Mouse (Mus musculus) limb, embryonic 14.5 days (tissue): ENCODE measurements around the gene Pfpl. TPM values are rescaled to one million over a fixed set of nuclear protein-coding genes. Genes with fewer than 3 reads are reported as not detected.

Source experiments
- ATAC-seq: fragments of 200-750 bp; cut with Nextera tagmentation; 2 replicates; pipeline ENCODE4 v1.8.0; 2017; ENCODE audit warnings: low read depth, moderate number of reproducible peaks, moderate TSS enrichment; ENCODE audit not compliant: low FRiP score
- DNase-seq: peaks from one replicate; pipeline ENCODE4 v3.0.0-alpha.2; 2015; ENCODE audit warnings: low spot score
- H3K27ac ChIP-seq: fragments of 300-500 bp; sonication (generic); replicated peaks from 2 replicates; pipeline ENCODE4 v1.5.1; 2014; ENCODE audit warnings: low read depth, mild to moderate bottlenecking, low read length, moderate library complexity, mixed read lengths
- H3K27me3 ChIP-seq: fragments of 300-500 bp; sonication (generic); 2 replicates; pipeline ENCODE4 v1.6.1; 2014; ENCODE audit warnings: low read length, mixed read lengths; ENCODE audit not compliant: control insufficient read depth, insufficient read depth
- H3K36me3 ChIP-seq: fragments of 300-500 bp; sonication (generic); 2 replicates; pipeline ENCODE4 v1.6.1; 2014; ENCODE audit warnings: mild to moderate bottlenecking, low read length, moderate library complexity, mixed read lengths; ENCODE audit not compliant: control insufficient read depth, insufficient read depth
- H3K4me1 ChIP-seq: fragments of 300-500 bp; sonication (generic); 2 replicates; pipeline ENCODE4 v1.6.1; 2014; ENCODE audit warnings: antibody characterized with exemption, low read length, mixed read lengths; ENCODE audit not compliant: control insufficient read depth, insufficient read depth
- H3K4me2 ChIP-seq: fragments of 300-500 bp; sonication (generic); replicated peaks from 2 replicates; pipeline ENCODE4 v1.6.1; 2014; ENCODE audit warnings: low read depth, mild to moderate bottlenecking, low read length, moderate library complexity; ENCODE audit not compliant: severe bottlenecking
- H3K4me3 ChIP-seq: fragments of 300-500 bp; sonication (generic); replicated peaks from 2 replicates; pipeline ENCODE4 v1.5.1; 2014; ENCODE audit warnings: low read length
- H3K9ac ChIP-seq: fragments of 300-500 bp; sonication (generic); 2 replicates; pipeline ENCODE4 v1.6.1; 2014; ENCODE audit warnings: mild to moderate bottlenecking, low read depth, low read length, moderate library complexity; ENCODE audit not compliant: severe bottlenecking
- H3K9me3 ChIP-seq: fragments of 300-500 bp; sonication (generic); 2 replicates; pipeline ENCODE4 v1.6.1; 2016; ENCODE audit warnings: low read length; ENCODE audit not compliant: control insufficient read depth
- POLR2A ChIP-seq: fragments of 200-500 bp; IDR thresholded peaks from 2 replicates; pipeline ENCODE4 v1.8.0; 2012; ENCODE audit warnings: inconsistent platforms, mild to moderate bottlenecking, moderate library complexity, borderline replicate concordance; ENCODE audit not compliant: insufficient read depth, insufficient read length; ENCODE audit errors: extremely low read depth
- WGBS: fragments of 180-500 bp; shearing (Covaris S2); extraction: QIAGEN DNeasy Blood & Tissue Kit; methylation state at CpG from one replicate; pipeline ENCODE4 v1.1.7; 2014; 5-methylcytosine and 5-hydroxymethylcytosine counted together
- polyA plus RNA-seq, 2 experiments: library from polyadenylated mRNA; depleted of rRNA in 1 of 2; stranded (reverse) in 1 of 2; unstranded in 1 of 2; fragments of >200 nt; fragmentation: Nextera tagmentation in 1 of 2; extraction: Ambion mirVana in 1 of 2; gene quantifications; 2 replicates each; pipeline versions ENCODE4 v1.2.1 to v1.2.3; 2012 to 2014

The Pfpl gene
- polyA plus RNA-seq, 2 experiments = not detected

DNA sequence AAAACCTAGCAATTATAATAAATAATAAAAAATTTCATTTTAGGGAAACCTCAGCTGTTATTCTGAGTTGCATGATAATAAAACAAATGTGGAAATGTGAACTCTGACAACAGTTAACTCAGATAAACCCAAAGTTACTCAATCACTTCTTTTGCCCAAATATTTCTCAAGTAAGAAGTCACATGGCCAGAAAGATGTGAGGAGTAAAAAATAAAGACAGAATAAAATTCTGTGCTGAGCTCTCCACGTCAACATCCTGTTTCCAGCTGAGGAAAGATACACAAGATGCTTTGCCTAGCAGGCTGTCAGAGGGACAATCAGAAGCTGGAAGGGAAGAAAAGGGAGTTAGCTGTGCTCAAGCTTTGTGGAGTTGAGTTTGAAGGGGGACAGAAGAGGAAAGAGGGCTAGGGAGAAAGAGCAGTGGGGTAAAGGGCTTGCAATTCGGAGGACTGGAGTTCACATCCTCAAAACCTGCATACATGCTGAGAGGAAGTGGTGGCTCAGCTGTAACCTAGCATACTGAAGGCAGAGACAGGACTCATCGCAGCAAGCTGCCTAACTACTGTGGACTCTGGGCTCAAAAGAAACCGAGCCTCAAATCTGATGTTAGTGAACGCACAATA, 12.5 kb downstream of the Pfpl start:
- ATAC-seq = no peak
- no peak for TF ChIP-seq POLR2A
- 69% methylated on average over 5 of the region's 5 CpGs for WGBS

DNA sequence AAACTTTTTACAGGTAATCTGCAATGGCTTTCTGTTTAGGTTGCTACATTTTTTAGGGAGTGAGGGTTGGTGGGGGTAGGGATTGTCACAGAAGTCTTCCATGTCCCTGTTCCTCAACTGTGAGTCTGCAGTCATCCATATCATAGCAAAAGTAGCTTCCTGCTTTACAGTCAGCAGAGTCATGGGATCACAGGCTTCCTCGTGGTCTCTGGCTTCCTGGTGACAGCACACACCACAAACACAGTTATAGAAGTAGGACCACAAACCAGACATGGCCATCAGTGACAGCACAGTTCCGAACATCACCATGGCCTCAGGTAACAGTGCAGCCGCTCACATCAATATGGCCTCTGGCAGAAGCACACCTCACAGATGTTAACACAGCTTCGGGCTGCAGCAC, 14.9 kb downstream of the Pfpl start:
- H3K9me3 ChIP-seq = no peaks in the 10 kb centered on the region
- no peak overlapping the region for H3K4me3 ChIP-seq
- 73% methylated on average over 4 of the region's 4 CpGs for WGBS
- no peak for TF ChIP-seq POLR2A
- DNase-seq = no peak
- H3K4me2 ChIP-seq = no peak overlapping the region
- H3K36me3 ChIP-seq = no peaks in the 10 kb centered on the region
- no peak overlapping the region for H3K9ac ChIP-seq
- no peak for ATAC-seq
- H3K27ac ChIP-seq = no peak overlapping the region
- H3K4me1 ChIP-seq = no peaks in the 10 kb centered on the region
- no peaks in the 10 kb centered on the region for H3K27me3 ChIP-seq

More for the DNA sequence above, 12.5 kb downstream of the Pfpl start:
- H3K27me3 ChIP-seq = no peaks in the 10 kb centered on the region
- H3K9me3 ChIP-seq = no peaks in the 10 kb centered on the region
- H3K4me3 ChIP-seq = no peak overlapping the region
- H3K27ac ChIP-seq = no peak overlapping the region
- DNase-seq = no peak
- no peaks in the 10 kb centered on the region for H3K4me1 ChIP-seq
- H3K4me2 ChIP-seq = no peak overlapping the region
- H3K36me3 ChIP-seq = no peaks in the 10 kb centered on the region
- H3K9ac ChIP-seq = no peak overlapping the region

GRCm38 (mm10) chr19:12445014-12445413, 17.3 kb downstream of the Pfpl start:
- 76% methylated on average over 3 of the region's 3 CpGs for WGBS
- Histone ChIP-seq H3K36me3 (no peaks in the 10 kb centered on the region), H3K4me2 (no peak overlapping the region), H3K4me1 (no peaks in the 10 kb centered on the region), H3K9me3 (no peaks in the 10 kb centered on the region), H3K27me3 (no peaks in the 10 kb centered on the region), H3K4me3 (no peak overlapping the region), H3K9ac (no peak overlapping the region), H3K27ac (no peak overlapping the region)
- DNase-seq (no peak), ATAC-seq (no peak)
- TF ChIP-seq POLR2A = no peak

GRCm38 (mm10) chr19:12457401-12458066, 29.8 kb downstream of the Pfpl start:
- no peaks in the 10 kb centered on the region for H3K36me3 ChIP-seq
- WGBS = 20% methylated on average over 12 of the region's 12 CpGs
- ATAC-seq (peak; percentile 71), DNase-seq (peak; percentile 61)
- no peaks in the 10 kb centered on the region for H3K27me3 ChIP-seq
- peak overlapping the region; percentile 35 for H3K4me2 ChIP-seq
- no peak overlapping the region for H3K9ac ChIP-seq
- no peak for TF ChIP-seq POLR2A
- 0 out of 2 replicates have a peak, but pooled peaks cover 3% of the 10 kb centered on the region for H3K4me1 ChIP-seq
- no peak overlapping the region for H3K27ac ChIP-seq
- H3K9me3 ChIP-seq = no peaks in the 10 kb centered on the region
- 0 out of 2 replicates have a peak overlapping the region, but pooled peaks have one; percentile 14 for H3K4me3 ChIP-seq

DNA sequence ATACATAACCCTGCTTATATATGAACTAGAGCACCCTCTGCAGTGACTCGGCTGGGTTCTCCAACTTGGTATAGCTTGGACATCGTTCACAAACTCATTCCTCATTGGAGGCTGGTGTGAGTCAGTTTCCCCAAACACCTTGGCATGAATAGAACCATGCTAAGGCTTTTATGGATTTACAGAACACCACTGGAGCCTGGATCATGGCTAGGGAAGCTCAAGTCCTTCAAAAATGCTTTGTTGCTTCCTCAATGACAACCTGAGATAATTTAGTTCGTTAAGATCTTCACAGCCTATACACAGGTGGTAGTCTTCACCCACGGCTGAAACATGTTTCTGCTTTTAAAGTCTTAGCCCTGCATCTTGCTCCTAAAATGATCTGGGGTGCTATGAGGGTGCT, 31.8 kb downstream of the Pfpl start:
- ATAC-seq = no peak
- Histone ChIP-seq H3K4me3 (no peak overlapping the region), H3K4me1 (peaks cover 3% of the 10 kb centered on the region; the same call in 1 of the 2 replicates), H3K36me3 (no peaks in the 10 kb centered on the region), H3K4me2 (no peak overlapping the region), H3K9ac (no peak overlapping the region), H3K27ac (no peak overlapping the region), H3K9me3 (no peaks in the 10 kb centered on the region), H3K27me3 (no peaks in the 10 kb centered on the region)
- no peak for DNase-seq
- no peak for TF ChIP-seq POLR2A
- WGBS = 64% methylated on average over 4 of the region's 4 CpGs
